Mouse (Mus musculus) gastrocnemius, adult 2 months (tissue): ENCODE measurements around the gene Atf5. TPM values are rescaled to one million over a fixed set of nuclear protein-coding genes. Genes with fewer than 3 reads are reported as not detected.

ENCODE experiments used
- DNase-seq: peaks from one replicate; pipeline ENCODE4 v3.0.0; 2022
- H3K27ac ChIP-seq: fragments of 200-600 bp; 2 replicates; pipeline ENCODE4 v1.8.1; 2022; ENCODE audit warnings: mild to moderate bottlenecking
- H3K4me3 ChIP-seq: fragments of 200-600 bp; 2 replicates; pipeline ENCODE4 v1.8.1; 2022; ENCODE audit warnings: mild to moderate bottlenecking, moderate library complexity
- CTCF ChIP-seq: fragments of 200-600 bp; IDR thresholded peaks from 2 replicates; pipeline ENCODE4 v1.8.1; 2022; ENCODE audit warnings: antibody characterized with exemption, mild to moderate bottlenecking, moderate library complexity
- intact Hi-C: fragments of 180-260 bp; cut with DNase I; formaldehyde crosslinking; loops from one replicate; pipeline ENCODE4 v1.15.1; 2025
- total RNA-seq, 2 experiments: library from RNA; stranded (reverse); gene quantifications; 2 replicates each; pipeline ENCODE4 v1.2.3; 2021

Atf5 gene
- total RNA-seq, 2 experiments from 2014 or later: 74.7 to 115 TPM

DNA sequence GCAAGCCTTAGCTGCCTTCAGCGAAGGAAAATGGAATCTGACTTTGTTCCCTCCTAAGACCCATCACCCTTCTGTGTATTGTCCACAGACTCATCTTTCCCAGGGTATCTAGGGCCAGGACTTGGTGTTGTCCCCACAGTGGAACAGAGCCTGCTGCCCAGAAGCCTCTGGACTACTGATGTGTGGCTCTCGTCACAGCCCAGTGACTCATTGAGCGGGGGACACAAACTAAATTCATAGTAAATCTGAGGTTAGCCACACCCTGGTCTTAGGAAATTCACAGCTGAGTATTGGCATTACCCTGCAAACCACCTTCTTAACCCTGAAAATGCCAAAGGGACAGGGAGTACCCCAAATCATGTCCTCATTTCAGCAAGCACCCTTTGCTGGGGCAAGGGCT lies 10.3 kb upstream of the Atf5 start:
- no peak for DNase-seq
- H3K27ac ChIP-seq: no peak overlapping the region
- no peak for TF ChIP-seq CTCF
- H3K4me3 ChIP-seq: no peak overlapping the region
- intact Hi-C loops: no loop called here

GRCm38 (mm10) chr7:44824872-44825271 lies 8.4 kb upstream of the Atf5 start:
- Histone ChIP-seq H3K4me3 (no peak overlapping the region), H3K27ac (peak overlapping the region; percentile 6; the same call in 1 of the 2 replicates)
- TF ChIP-seq CTCF: peak; percentile 90
- intact Hi-C loops: loop anchor here (2.0 to 5.0 kb wide), 2 partner anchors 78 to 100 kb away; partner anchors contain the start of gene Vrk3
- peak; percentile 87 for DNase-seq

- H3K27ac ChIP-seq: peak overlapping the region; percentile 7; the same call in 1 of the 2 replicates
- intact Hi-C loops: loop anchor here (5.0 kb wide), 1 partner anchor 76 kb away; the partner anchor contains the start of gene Vrk3
- 0 out of 2 replicates have a peak, but pooled peaks have one; percentile 5 for TF ChIP-seq CTCF
- DNase-seq: peak; percentile 11
- no peak overlapping the region for H3K4me3 ChIP-seq
Observed at GRCm38 (mm10) chr7:44823409-44823808, 7.0 kb upstream of the Atf5 start.

DNA sequence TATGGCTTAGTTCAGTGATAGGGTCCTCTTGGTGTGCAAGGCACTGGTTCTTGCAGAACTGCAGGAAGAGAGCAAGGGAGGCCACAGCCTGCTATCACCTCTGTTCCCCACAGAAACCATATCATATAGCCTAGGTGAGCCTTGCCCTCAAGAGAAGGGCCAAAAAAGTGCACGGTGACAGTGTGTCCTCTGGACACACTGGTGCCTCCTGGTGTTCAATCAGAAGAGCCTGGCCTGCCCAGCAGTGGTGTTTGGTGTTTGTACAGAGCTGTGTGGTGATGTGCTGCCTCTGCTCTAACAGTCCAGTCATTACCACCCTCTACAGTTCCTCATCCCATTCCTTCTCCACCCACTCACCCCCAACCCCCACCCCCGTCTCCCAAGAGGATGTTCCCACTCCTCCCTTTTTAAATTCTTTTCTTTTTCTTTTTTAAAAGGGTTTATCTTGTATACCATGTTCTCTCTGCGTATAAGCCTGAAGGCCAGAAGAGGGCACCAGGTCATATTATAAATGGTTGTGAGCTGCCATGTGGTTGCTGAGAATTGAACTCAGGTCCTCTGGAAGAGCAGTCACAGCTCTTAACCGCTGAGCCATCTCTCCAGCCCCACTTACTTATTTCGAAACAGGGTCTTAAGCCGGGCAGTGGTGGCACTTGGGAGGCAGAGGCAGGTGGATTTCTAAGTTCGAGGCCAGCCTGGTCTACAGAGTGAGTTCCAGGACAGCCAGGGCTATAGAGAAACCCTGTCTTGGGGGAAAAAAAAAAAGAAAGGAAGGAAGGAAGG lies 5.4 kb upstream of the Atf5 start:
- peak overlapping the region; percentile 99 for H3K27ac ChIP-seq
- intact Hi-C loops: loop anchor here (5.0 kb wide), 1 partner anchor 75 kb away; the partner anchor contains the start of gene Vrk3
- DNase-seq: peak; percentile 15
- no peak overlapping the region for H3K4me3 ChIP-seq
- TF ChIP-seq CTCF: peak; percentile 26

DNA sequence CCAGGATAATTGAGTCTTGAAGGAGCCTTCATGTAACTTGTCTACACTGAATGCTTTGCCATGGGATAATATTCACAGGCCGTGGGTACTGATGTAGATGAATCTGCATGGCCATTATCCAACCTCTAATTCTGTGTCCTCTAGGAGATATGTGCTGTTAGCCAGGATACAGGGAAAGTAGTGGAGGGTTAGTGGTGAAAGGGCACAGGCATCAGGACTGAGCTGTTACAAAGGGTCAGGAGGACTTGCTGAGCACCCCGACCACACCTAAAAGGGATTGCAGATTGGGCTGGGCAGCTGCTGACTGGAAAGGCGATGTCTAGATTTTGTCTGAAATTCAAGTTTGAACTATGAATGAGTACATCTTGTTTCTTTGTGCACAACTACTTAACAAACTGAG lies 4.1 kb upstream of the Atf5 start:
- DNase-seq: peak; percentile 5
- Histone ChIP-seq H3K4me3 (peak overlapping the region; percentile 5; the same call in 1 of the 2 replicates), H3K27ac (peak overlapping the region; percentile 99)
- intact Hi-C loops: loop anchor here (5.0 kb wide), 1 partner anchor 73 kb away; the partner anchor contains the start of gene Vrk3
- no peak for TF ChIP-seq CTCF

GRCm38 (mm10) chr7:44819863-44820262 lies 3.4 kb upstream of the Atf5 start:
- Histone ChIP-seq H3K4me3 (peak overlapping the region; percentile 99), H3K27ac (peak overlapping the region; percentile 99)
- DNase-seq: peak; percentile 59
- intact Hi-C loops: loop anchor here (5.0 to 10.0 kb wide), 2 partner anchors 73 to 175 kb away; partner anchors contain the start of gene Vrk3
- no peak for TF ChIP-seq CTCF

DNA sequence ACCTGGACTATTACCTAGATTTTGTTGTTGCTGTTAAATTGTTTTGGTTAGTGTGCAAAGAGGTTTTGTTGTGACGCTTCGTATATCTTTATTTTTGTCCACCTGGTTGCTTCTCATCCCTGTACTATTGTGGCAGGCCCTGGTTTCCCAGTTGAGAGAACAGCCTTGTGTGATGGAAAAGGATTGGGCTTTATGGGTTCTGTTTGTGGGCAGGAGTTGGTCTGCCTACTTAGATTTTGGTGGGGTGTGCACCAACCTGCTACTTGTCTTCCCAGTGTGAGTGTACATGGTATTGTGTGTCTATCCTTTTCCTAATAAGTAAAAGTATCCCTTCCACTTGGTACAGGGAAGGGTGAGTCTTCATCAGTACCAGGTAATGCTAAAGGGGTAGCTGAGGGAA lies 2.9 kb upstream of the Atf5 start:
- no peak for TF ChIP-seq CTCF
- H3K4me3 ChIP-seq: peak overlapping the region; percentile 99
- H3K27ac ChIP-seq: peak overlapping the region; percentile 99
- intact Hi-C loops: loop anchor here (10.0 kb wide), 1 partner anchor 175 kb away; no protein-coding TSS in a partner anchor
- DNase-seq: peak; percentile 10

DNA sequence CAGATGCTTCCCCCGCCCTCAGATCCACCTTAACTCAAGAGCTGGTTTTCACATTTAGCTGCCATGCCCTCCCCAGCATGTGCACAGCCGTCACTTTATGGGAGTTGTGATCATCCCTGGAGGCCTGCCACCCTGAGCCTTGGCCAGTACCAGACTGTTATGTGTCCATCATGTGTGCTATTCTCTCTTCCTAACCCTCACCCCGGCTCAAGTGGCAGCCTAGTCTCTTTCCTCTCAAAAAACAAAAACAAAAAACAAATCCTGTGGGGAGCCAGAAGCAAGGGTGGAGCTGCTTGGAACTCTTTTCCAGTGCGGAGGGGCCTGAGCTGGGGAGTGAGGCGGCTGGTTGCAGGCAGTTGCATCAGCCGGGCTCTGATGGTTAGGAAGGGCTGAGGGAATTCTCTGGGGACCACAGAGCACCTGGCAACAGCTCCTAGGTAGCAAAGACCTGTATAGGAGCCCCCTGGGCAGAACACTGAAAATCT lies 2.3 kb upstream of the Atf5 start:
- intact Hi-C loops: loop anchor here (10.0 kb wide), 1 partner anchor 174 kb away; no protein-coding TSS in a partner anchor
- H3K4me3 ChIP-seq: peak overlapping the region; percentile 99
- TF ChIP-seq CTCF: no peak
- peak overlapping the region; percentile 99 for H3K27ac ChIP-seq
- DNase-seq: peak; percentile 88

DNA sequence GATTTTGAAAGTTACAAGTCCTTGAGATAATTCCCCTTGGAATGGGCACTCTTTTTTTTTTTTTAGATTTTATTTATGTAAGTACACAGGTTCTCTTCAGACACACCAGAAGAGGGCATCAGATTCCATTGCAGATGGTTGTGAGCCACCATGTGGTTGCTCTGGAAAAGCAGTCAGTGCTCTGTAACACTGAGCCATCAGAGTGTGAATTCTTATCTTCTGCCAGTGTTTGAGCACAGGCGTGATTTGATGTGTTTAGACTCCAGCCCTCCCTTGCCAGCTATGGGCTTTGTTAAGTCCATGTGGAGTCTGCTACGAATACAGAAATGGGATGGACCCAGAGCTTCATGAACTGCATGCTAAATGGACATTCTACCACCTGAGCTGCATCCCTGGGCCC lies 1.7 kb upstream of the Atf5 start:
- intact Hi-C loops: loop anchor here (10.0 kb wide), 1 partner anchor 173 kb away; no protein-coding TSS in a partner anchor
- TF ChIP-seq CTCF: peak; percentile 42

GRCm38 (mm10) chr7:44817441-44817840 lies 983 bp upstream of the Atf5 start:
- H3K4me3 ChIP-seq: peak overlapping the region; percentile 99
- DNase-seq: no peak
- intact Hi-C loops: loop anchor here (10.0 kb wide), 1 partner anchor 173 kb away; no protein-coding TSS in a partner anchor
- peak overlapping the region; percentile 99 for H3K27ac ChIP-seq
- TF ChIP-seq CTCF: no peak

More for the DNA sequence above, 1.7 kb upstream of the Atf5 start:
- peak overlapping the region; percentile 99 for H3K27ac ChIP-seq
- peak; percentile 18 for DNase-seq
- H3K4me3 ChIP-seq: peak overlapping the region; percentile 99

- Histone ChIP-seq H3K27ac (peak within 1 kb of the TSS; percentile 99), H3K4me3 (peak within 1 kb of the TSS; percentile 99)
- peak; percentile 99 for DNase-seq
- TF ChIP-seq CTCF: no peak
- intact Hi-C loops: loop anchor here (10.0 kb wide), 1 partner anchor 171 kb away; no protein-coding TSS in a partner anchor
Observed at GRCm38 (mm10) chr7:44815721-44816469, 563 bp downstream of the Atf5 start, which contains the start of the genes Nup62 and Il4i1. Gene Nup62 (plus strand): TSS chr7:44816088. Gene Il4i1 (plus strand): TSS chr7:44816387.

GRCm38 (mm10) chr7:44814952-44815553 lies 1.4 kb downstream of the Atf5 start:
- Histone ChIP-seq H3K27ac (peak overlapping the region; percentile 99), H3K4me3 (peak overlapping the region; percentile 99)
- no peak for DNase-seq
- intact Hi-C loops: loop anchor here (10.0 kb wide), 1 partner anchor 170 kb away; no protein-coding TSS in a partner anchor
- no peak for TF ChIP-seq CTCF
